Mouse (Mus musculus) splenic B cell, adult 2 months (primary cell): ENCODE measurements around the gene Rabl2.

ENCODE experiments used
- DNase-seq: peaks from one replicate; pipeline ENCODE4 v3.0.0-alpha.2; 2011; ENCODE audit warnings: low read depth, low spot score
- H3K27me3 ChIP-seq: 2 replicates; pipeline ENCODE4 v1.6.1; 2012; ENCODE audit warnings: mild to moderate bottlenecking, low read length, moderate library complexity, mixed read lengths; ENCODE audit not compliant: control insufficient read depth, poor library complexity, insufficient read depth, severe bottlenecking
- H3K36me3 ChIP-seq: 2 replicates; pipeline ENCODE4 v1.6.1; 2012; ENCODE audit warnings: mild to moderate bottlenecking, low read length, moderate library complexity, mixed read lengths; ENCODE audit not compliant: control insufficient read depth, poor library complexity, insufficient read depth, severe bottlenecking

Rabl2 gene

GRCm38 (mm10) chr15:89591723-89592455 is at the start of gene Rabl2:
TSS of gene Rabl2 (minus strand) at chr15:89591923.
- DNase-seq, result peak; percentile 82
- Histone ChIP-seq H3K27me3 (no peaks in the 10 kb centered on the region), H3K36me3 (no peaks in the 10 kb centered on the region)

- Histone ChIP-seq H3K36me3 (no peaks in the 10 kb centered on the region), H3K27me3 (no peaks in the 10 kb centered on the region)
- DNase-seq, result peak; percentile 47
Observed at GRCm38 (mm10) chr15:89623626-89623959, 31.9 kb upstream of the Rabl2 start.

GRCm38 (mm10) chr15:89622959-89623625 is 31.4 kb upstream of the Rabl2 start:
- H3K27me3 ChIP-seq, result no peaks in the 10 kb centered on the region
- DNase-seq, result no peak

GRCm38 (mm10) chr15:89622312-89622958 is 30.7 kb upstream of the Rabl2 start:
- no peaks in the 10 kb centered on the region for H3K36me3 ChIP-seq
- DNase-seq, result peak; percentile 16
- no peaks in the 10 kb centered on the region for H3K27me3 ChIP-seq

More at GRCm38 (mm10) chr15:89622959-89623625, 31.4 kb upstream of the Rabl2 start:
- no peaks in the 10 kb centered on the region for H3K36me3 ChIP-seq

GRCm38 (mm10) chr15:89607888-89608287 is 16.2 kb upstream of the Rabl2 start:
- DNase-seq, result no peak
- Histone ChIP-seq H3K27me3 (no peaks in the 10 kb centered on the region), H3K36me3 (no peaks in the 10 kb centered on the region)

- Histone ChIP-seq H3K36me3 (no peaks in the 10 kb centered on the region), H3K27me3 (no peaks in the 10 kb centered on the region)
- DNase-seq, result no peak
Observed at GRCm38 (mm10) chr15:89607480-89607879, 15.8 kb upstream of the Rabl2 start.

- H3K27me3 ChIP-seq, result no peaks in the 10 kb centered on the region
- no peaks in the 10 kb centered on the region for H3K36me3 ChIP-seq
- no peak for DNase-seq
Observed at GRCm38 (mm10) chr15:89605822-89606570, 14.3 kb upstream of the Rabl2 start.

- H3K36me3 ChIP-seq, result no peaks in the 10 kb centered on the region
- DNase-seq, result no peak
- H3K27me3 ChIP-seq, result no peaks in the 10 kb centered on the region
Observed at GRCm38 (mm10) chr15:89592548-89592947, 825 bp upstream of the Rabl2 start.

- H3K36me3 ChIP-seq, result no peaks in the 10 kb centered on the region
- no peak for DNase-seq
Observed at GRCm38 (mm10) chr15:89591317-89591716, 406 bp downstream of the Rabl2 start.

GRCm38 (mm10) chr15:89589146-89589545 is 2.6 kb downstream of the Rabl2 start:
- H3K36me3 ChIP-seq, result no peaks in the 10 kb centered on the region
- no peaks in the 10 kb centered on the region for H3K27me3 ChIP-seq
- DNase-seq, result no peak

More at GRCm38 (mm10) chr15:89591317-89591716, 406 bp downstream of the Rabl2 start:
- no peaks in the 10 kb centered on the region for H3K27me3 ChIP-seq

- Histone ChIP-seq H3K36me3 (no peaks in the 10 kb centered on the region), H3K27me3 (no peaks in the 10 kb centered on the region)
- DNase-seq, result no peak
Observed at GRCm38 (mm10) chr15:89585631-89586030, 6.1 kb downstream of the Rabl2 start.

GRCm38 (mm10) chr15:89585101-89585500 is 6.6 kb downstream of the Rabl2 start:
- no peaks in the 10 kb centered on the region for H3K36me3 ChIP-seq
- no peak for DNase-seq
- no peaks in the 10 kb centered on the region for H3K27me3 ChIP-seq

GRCm38 (mm10) chr15:89582494-89582893 is 9.2 kb downstream of the Rabl2 start:
- Histone ChIP-seq H3K36me3 (no peaks in the 10 kb centered on the region), H3K27me3 (no peaks in the 10 kb centered on the region)
- no peak for DNase-seq

GRCm38 (mm10) chr15:89572147-89572546 is 19.6 kb downstream of the Rabl2 start:
- Histone ChIP-seq H3K27me3 (no peaks in the 10 kb centered on the region), H3K36me3 (no peaks in the 10 kb centered on the region)
- no peak for DNase-seq
